Mouse (Mus musculus) lung, postnatal 36 days (tissue): Measurements from ENCODE around the gene Prkcz.

Experiments
- DNase-seq: peaks from one replicate; pipeline ENCODE4 v3.0.0; 2022; ENCODE audit warnings: mixed read lengths

Gene Prkcz

DNA sequence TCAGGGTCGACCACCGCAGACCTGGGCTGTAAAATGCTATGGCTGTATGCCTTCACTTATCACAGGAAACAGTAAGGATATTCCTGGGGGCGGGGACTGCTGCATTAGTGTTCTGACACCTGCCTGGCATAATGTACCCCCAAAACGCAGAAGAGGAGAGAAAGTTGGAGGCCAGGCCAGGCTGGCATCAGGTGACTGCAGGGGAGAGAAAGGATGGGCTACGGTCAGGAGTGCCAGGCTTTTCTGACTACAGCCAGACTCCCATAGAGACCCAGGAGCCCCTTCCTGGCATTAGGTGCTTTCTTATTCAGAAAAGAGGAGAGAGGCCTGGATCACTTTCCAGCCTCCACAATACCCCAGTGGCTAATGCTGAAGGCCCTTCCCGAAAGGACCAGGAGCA is 121.7 kb downstream of the Prkcz start:
- DNase-seq: no peak

- peak; percentile 78 for DNase-seq
These were observed 122.9 kb downstream of the Prkcz start for GRCm38 (mm10) chr4:155238276-155238675.

DNA sequence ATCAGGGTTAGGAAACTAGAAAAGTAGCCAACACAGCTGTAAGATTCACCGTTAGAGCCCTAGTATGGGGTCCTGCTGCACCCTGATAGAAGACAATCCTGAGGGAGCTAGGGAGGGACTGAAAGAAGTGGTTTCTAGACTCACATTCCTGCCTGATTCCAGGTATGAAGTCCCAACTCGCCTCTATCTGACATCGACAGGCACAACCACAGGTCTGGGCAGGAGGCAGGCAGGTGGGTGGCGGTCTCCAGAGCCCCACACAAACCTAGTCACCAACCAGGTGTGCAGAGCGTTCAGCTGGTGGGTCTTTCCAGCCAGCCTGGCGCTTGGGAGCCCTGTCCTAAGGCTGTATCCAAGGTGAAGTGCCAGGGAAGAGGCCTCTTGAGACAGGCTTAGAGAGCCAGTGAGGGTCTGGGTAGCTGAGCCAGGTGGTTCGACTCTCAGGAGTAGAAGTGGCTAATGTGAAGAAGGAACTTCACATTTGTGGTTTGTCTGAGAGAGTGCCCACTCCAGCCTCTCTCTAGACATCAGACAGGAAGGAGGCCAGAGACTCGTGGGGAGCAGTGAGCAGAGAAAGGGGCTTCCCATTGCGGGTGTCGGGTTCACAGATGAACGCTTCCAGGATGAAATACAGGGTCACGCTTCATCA is 124.3 kb downstream of the Prkcz start:
- DNase-seq: peak; percentile 78

- peak; percentile 97 for DNase-seq
These were observed 125.6 kb downstream of the Prkcz start for GRCm38 (mm10) chr4:155235311-155236119.

- DNase-seq: peak; percentile 65
These were observed 126.5 kb downstream of the Prkcz start for GRCm38 (mm10) chr4:155234371-155235310.

GRCm38 (mm10) chr4:155233878-155234277 is 127.3 kb downstream of the Prkcz start:
- peak; percentile 88 for DNase-seq

- DNase-seq: no peak
These were observed 132.7 kb downstream of the Prkcz start for GRCm38 (mm10) chr4:155228461-155228860.

DNA sequence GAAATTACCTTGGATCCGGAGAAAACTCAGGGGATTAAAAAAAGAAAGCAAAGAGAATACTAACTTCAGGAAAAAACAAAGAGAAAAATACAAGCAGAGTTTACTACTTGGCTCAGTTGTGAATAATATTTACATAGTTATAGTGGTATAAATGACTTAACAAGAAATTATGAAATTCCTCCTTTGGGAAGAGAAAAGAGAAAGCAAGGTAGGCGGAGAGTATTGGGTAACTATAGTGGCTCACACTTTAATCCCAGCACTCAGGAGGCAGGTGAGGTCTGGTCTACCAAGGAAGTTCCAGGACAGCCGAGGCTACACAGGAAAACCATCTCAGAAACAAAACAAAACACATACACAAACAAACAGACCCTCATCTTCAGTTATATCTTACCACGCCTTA is 133.2 kb downstream of the Prkcz start:
- no peak for DNase-seq

DNA sequence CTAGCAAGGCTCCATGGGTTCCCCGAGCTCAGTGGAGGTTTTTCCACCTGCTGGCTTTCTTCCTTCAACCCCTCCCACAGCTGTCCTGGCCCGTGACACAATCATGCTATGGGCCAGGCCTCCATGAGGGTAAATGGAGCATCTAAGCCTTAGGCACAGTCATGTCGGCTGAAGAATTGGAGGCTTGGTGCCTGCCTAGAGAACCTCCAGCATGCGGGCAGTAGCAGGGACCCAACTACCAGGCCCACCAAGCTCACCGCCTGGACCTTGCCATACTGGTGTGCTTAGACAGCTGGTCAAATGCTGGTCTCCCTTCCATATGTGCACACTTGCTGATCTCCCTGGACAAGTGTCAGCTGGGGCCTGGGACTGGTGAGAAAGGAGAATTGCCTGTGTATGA is 135.2 kb downstream of the Prkcz start:
- DNase-seq: no peak

GRCm38 (mm10) chr4:155223594-155224528 is 137.3 kb downstream of the Prkcz start:
- DNase-seq: no peak

GRCm38 (mm10) chr4:155222841-155223593 is 138.1 kb downstream of the Prkcz start:
- DNase-seq: peak; percentile 99

DNA sequence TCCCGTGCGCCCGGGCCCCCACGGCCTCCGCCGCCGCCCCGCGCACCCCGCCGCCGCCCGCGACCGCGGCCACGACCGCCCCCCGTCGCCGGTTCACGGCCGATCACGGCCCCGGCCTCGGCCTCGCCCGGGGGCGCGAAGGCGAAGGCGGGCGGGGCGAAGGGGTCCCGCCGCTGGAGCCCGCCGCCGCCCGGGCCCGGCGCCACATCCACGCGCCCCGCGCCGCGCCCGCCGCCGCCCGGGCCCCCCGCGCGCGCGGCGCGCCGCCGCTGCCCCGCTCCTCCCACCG is 138.7 kb downstream of the Prkcz start, which contains the start of gene Ski:
Gene Ski, minus strand, starts transcription at position 41 of the 289 bp plus-strand sequence.
- DNase-seq: no peak

DNA sequence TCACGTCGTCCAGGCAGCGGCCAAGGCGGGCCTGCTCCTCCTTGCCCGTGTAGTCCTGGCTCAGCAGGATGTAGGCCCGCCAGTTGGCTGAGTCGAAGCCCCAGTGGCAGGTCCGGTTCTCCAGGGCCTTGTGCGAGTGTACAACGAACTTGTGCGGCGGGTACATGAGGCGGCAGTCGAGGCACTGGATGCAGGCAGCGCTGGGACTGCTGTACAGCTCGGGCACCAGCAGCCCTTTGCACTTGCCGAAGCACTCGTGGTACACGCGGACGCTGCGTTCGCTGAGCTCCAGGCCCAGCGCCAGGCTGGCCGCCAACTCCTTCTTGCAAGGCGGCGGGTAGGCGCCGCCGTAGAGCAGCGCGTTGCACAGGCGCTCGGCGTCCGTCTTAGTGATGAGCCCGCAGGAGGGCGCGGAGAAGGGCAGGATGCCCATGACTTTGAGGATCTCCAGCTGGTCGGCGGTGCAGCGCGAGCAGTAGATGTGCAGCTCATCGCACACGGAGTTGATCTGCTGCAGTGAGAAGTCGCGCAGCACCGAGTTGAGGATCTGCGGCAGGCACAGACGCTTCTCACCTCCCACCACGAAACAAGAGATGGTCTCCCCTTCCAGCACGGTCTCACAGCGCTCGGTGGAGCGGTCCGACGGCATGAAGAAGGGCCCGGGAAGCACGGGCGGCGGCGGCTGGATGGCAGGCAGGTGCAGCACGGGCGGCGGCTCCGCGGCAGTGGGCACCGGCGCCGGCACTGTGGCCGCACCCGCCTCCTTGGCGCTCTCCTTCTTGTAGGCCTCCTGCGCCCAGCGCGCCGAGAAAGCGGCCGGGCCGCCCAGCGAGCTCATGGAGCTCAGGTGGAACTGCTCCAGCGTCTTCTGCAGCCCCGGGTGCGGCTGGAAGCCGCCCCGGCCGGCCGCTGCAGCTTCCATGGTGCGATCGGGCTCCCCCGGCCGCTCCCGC is 139.3 kb downstream of the Prkcz start:
- DNase-seq: peak; percentile 79

DNA sequence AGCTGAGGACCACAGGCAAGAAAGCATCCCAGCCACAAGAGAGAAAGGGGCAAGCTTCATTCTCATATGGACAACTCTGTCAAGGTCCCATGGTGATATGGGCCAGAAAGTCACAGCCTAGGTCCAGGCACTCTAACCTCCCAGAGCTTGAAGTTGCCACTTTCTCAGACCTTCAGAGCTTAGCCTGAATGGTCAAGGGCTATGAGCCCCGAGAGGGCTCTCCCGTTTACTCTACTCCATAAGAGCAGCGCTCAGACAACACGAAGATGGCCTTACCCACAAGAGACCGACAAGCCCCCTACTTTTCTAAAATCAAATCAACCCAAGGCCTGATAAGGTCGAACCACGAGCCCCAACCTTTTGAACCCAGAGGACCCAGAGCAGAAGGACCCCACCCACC is 140.1 kb downstream of the Prkcz start:
- no peak for DNase-seq

- DNase-seq: no peak
These were observed 140.7 kb downstream of the Prkcz start for GRCm38 (mm10) chr4:155220213-155221100.

GRCm38 (mm10) chr4:155219271-155220212 is 141.6 kb downstream of the Prkcz start:
- DNase-seq: no peak

DNA sequence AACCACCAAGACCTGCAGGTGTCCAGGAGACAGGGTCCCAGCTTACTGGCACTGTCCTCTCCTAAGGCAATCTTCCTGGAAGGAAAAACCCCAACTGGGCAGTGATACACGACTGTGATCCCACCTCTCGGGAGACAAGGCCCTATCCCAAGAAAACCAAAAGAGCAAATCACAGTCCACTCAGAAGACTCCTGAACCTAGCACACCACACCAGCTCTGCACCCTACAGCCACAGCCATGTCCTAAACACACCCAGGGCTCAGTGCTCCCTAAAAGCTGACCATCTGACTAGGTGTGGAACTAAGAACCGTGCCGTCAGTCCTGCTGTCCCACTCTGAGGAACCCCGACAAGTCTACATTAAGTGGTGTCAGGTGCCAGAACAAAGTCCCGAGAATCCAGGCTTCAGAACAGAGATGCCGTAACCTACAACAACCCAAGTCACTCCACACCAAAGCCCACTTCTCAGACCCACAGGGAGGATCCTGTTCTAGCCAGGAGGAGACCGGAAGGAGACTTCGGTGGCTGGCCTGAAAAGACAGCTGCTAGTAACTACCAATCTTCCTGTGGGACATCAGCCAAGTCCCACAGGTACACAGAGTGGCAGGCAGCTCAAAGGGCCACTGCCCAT is 142.9 kb downstream of the Prkcz start:
- no peak for DNase-seq
